Mouse (Mus musculus) urinary bladder, postnatal 25 days (tissue): ENCODE data around the gene Elp5.

Experiments used
- DNase-seq: peaks from one replicate; pipeline ENCODE4 v3.0.0; 2022; ENCODE audit warnings: low spot score

Gene Elp5

GRCm38 (mm10) chr11:69990850-69991691 lies 8.8 kb upstream of the Elp5 start, which contains the start of gene Gabarap:
TSS of gene Gabarap (plus strand) at chr11:69991143.
- DNase-seq: peak; percentile 93

- DNase-seq: no peak
Measured at GRCm38 (mm10) chr11:69989949-69990348, 7.6 kb upstream of the Elp5 start.

GRCm38 (mm10) chr11:69984431-69984830 lies 2.1 kb upstream of the Elp5 start:
- no peak for DNase-seq

- no peak for DNase-seq
Measured at GRCm38 (mm10) chr11:69983377-69983776, 1.1 kb upstream of the Elp5 start.

GRCm38 (mm10) chr11:69982877-69983276 lies 560 bp upstream of the Elp5 start:
- DNase-seq: no peak

- no peak for DNase-seq
Measured at GRCm38 (mm10) chr11:69981141-69981762, 1.1 kb downstream of the Elp5 start, which contains the start of gene Ctdnep1. TSS of gene Ctdnep1 (plus strand) at chr11:69981156.

- peak; percentile 96 for DNase-seq
Measured at GRCm38 (mm10) chr11:69980196-69981140, 1.8 kb downstream of the Elp5 start.

GRCm38 (mm10) chr11:69979827-69980195 lies 2.5 kb downstream of the Elp5 start:
- no peak for DNase-seq

- DNase-seq: no peak
Measured at GRCm38 (mm10) chr11:69976271-69976670, 6.0 kb downstream of the Elp5 start.

- no peak for DNase-seq
Measured at GRCm38 (mm10) chr11:69974907-69975306, 7.4 kb downstream of the Elp5 start.

- DNase-seq: no peak
Measured at GRCm38 (mm10) chr11:69970775-69971174, 11.5 kb downstream of the Elp5 start.

- DNase-seq: no peak
Measured at GRCm38 (mm10) chr11:69970222-69970621, 12.1 kb downstream of the Elp5 start.

- no peak for DNase-seq
Measured at GRCm38 (mm10) chr11:69968793-69969192, 13.5 kb downstream of the Elp5 start.

- no peak for DNase-seq
Measured at GRCm38 (mm10) chr11:69966860-69967517, 15.3 kb downstream of the Elp5 start.

GRCm38 (mm10) chr11:69966006-69966859 lies 16.1 kb downstream of the Elp5 start:
- peak; percentile 58 for DNase-seq

- peak; percentile 42 for DNase-seq
Measured at GRCm38 (mm10) chr11:69965271-69966005, 16.9 kb downstream of the Elp5 start.

- peak; percentile 19 for DNase-seq
Measured at GRCm38 (mm10) chr11:69964650-69965270, 17.6 kb downstream of the Elp5 start, which contains the start of gene Cldn7. TSS of gene Cldn7 (plus strand) at chr11:69964779.

- no peak for DNase-seq
Measured at GRCm38 (mm10) chr11:69961841-69962240, 20.5 kb downstream of the Elp5 start.

- no peak for DNase-seq
Measured at GRCm38 (mm10) chr11:69960616-69961015, 21.7 kb downstream of the Elp5 start.
